Mouse (Mus musculus): ENCODE results near the gene Tbc1d20.

Gene Tbc1d20

DNA sequence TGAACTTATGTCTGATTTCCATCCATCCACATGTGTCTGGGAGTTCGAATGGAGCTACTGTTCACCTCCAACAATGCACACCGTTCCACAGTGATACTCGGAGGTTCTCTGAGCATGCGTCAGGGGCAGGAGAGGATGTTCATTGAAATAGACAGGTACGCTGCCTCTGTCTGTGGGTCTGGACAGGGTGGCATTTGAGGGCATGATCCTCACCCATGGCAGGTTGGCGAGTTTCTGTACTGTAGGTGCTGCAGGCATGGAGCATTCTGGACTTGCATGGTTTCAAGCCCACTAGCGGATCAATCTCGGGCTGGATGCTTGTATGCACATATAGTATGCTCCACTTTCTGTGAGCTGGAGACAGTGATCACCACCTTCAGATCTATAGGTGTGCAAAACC is 67.6 kb downstream of the Tbc1d20 start:
- peak; percentile 91 for DNase-seq
